Mouse (Mus musculus) cerebellum, postnatal 36 days (tissue): ENCODE results near the gene Abcb6.

Experiments
- DNase-seq, 2 experiments: peaks; one replicate each; pipeline ENCODE4 v3.0.0; 2021 to 2022; ENCODE audit warnings: mixed read lengths in 2 of 2

The Abcb6 gene

GRCm38 (mm10) chr1:75142301-75143261 is 37.6 kb downstream of the Abcb6 start, which contains the start of the genes Cnppd1 and Retreg2:
Gene Cnppd1 (minus strand): TSS chr1:75142711.
Gene Retreg2 (plus strand): TSS chr1:75142778.
- peak; percentile 97 to 98 for DNase-seq

GRCm38 (mm10) chr1:75141486-75142190 is 38.6 kb downstream of the Abcb6 start:
- DNase-seq: peak; percentile 46 to 55

- DNase-seq: no peak
These were observed 39.5 kb downstream of the Abcb6 start for GRCm38 (mm10) chr1:75140601-75141190.

- no peak for DNase-seq
These were observed 41.7 kb downstream of the Abcb6 start for GRCm38 (mm10) chr1:75138448-75138847.

- no peak for DNase-seq
These were observed 43.5 kb downstream of the Abcb6 start for GRCm38 (mm10) chr1:75136730-75137129.

- DNase-seq: no peak
These were observed 43.9 kb downstream of the Abcb6 start for GRCm38 (mm10) chr1:75136293-75136692.

- no peak for DNase-seq
These were observed 46.6 kb downstream of the Abcb6 start, which contains the start of gene Slc23a3 for GRCm38 (mm10) chr1:75133421-75134207. Gene Slc23a3 (minus strand): TSS chr1:75133890.

GRCm38 (mm10) chr1:75128641-75129040 is 51.6 kb downstream of the Abcb6 start:
- no peak for DNase-seq

GRCm38 (mm10) chr1:75125418-75125817 is 54.8 kb downstream of the Abcb6 start:
- no peak for DNase-seq

- DNase-seq: peak; percentile 91 to 93
These were observed 55.6 kb downstream of the Abcb6 start, which contains the start of gene Nhej1 for GRCm38 (mm10) chr1:75124346-75125321. Gene Nhej1 (minus strand): TSS chr1:75125200.

GRCm38 (mm10) chr1:75122211-75122610 is 58.0 kb downstream of the Abcb6 start:
- no peak for DNase-seq
